Mouse (Mus musculus): ENCODE measurements around the gene Ltbp2. TPM values are rescaled to one million over a fixed set of nuclear protein-coding genes. Genes with fewer than 3 reads are reported as not detected.

Gene Ltbp2
- 182 and 264 TPM in 2 replicates for polyA plus RNA-seq (2011; ENCODE audit: insufficient read length, low read depth, missing spikeins)

- TF ChIP-seq CTCF (IDR thresholded peaks at IDR 0.05; ENCODE audit: borderline replicate concordance, insufficient read depth, low read length), result peak; percentile 91
- no peak; the same call in 1 of the 2 replicates for TF ChIP-seq POLR2A (IDR thresholded peaks at IDR 0.05; ENCODE audit: low read depth, low read length)
- H3K4me1 ChIP-seq (ENCODE audit: control insufficient read depth, insufficient read depth, low read length), result peaks cover 15% of the 10 kb centered on the region
- H3K4me3 ChIP-seq (ENCODE audit: insufficient read depth, low read length), result peak within 1 kb of the TSS; percentile 59
- H3K27ac ChIP-seq (ENCODE audit: insufficient read depth, low read length), result peak within 1 kb of the TSS; percentile 30
These were observed at the start of gene Ltbp2 for GRCm38 (mm10) chr12:84876481-84877121. Gene Ltbp2 (minus strand): TSS chr12:84876532.

GRCm38 (mm10) chr12:84924324-84924723 is 48.0 kb upstream of the Ltbp2 start:
- Histone ChIP-seq H3K4me1 (ENCODE audit: control insufficient read depth, insufficient read depth, low read length) (peaks cover 2% of the 10 kb centered on the region; the same call in 1 of the 2 replicates), H3K27ac (ENCODE audit: insufficient read depth, low read length) (no peak overlapping the region), H3K4me3 (ENCODE audit: insufficient read depth, low read length) (no peak overlapping the region)
- TF ChIP-seq CTCF (IDR thresholded peaks at IDR 0.05; ENCODE audit: borderline replicate concordance, insufficient read depth, low read length) (no peak), POLR2A (IDR thresholded peaks at IDR 0.05; ENCODE audit: low read depth, low read length) (no peak)

- Histone ChIP-seq H3K27ac (ENCODE audit: insufficient read depth, low read length) (no peak overlapping the region), H3K4me1 (ENCODE audit: control insufficient read depth, insufficient read depth, low read length) (peaks cover 2% of the 10 kb centered on the region; the same call in 1 of the 2 replicates), H3K4me3 (ENCODE audit: insufficient read depth, low read length) (no peak overlapping the region)
- no peak for TF ChIP-seq POLR2A (IDR thresholded peaks at IDR 0.05; ENCODE audit: low read depth, low read length)
- no peak for TF ChIP-seq CTCF (IDR thresholded peaks at IDR 0.05; ENCODE audit: borderline replicate concordance, insufficient read depth, low read length)
These were observed 45.6 kb upstream of the Ltbp2 start for GRCm38 (mm10) chr12:84921881-84922419.

GRCm38 (mm10) chr12:84918809-84919208 is 42.5 kb upstream of the Ltbp2 start:
- peaks cover 6% of the 10 kb centered on the region; the same call in 1 of the 2 replicates for H3K4me1 ChIP-seq (ENCODE audit: control insufficient read depth, insufficient read depth, low read length)
- peak overlapping the region; percentile 27; the same call in 1 of the 2 replicates for H3K27ac ChIP-seq (ENCODE audit: insufficient read depth, low read length)
- H3K4me3 ChIP-seq (ENCODE audit: insufficient read depth, low read length), result no peak overlapping the region
- TF ChIP-seq POLR2A (IDR thresholded peaks at IDR 0.05; ENCODE audit: low read depth, low read length) (no peak), CTCF (IDR thresholded peaks at IDR 0.05; ENCODE audit: borderline replicate concordance, insufficient read depth, low read length) (no peak)

- Histone ChIP-seq H3K4me3 (ENCODE audit: insufficient read depth, low read length) (no peak overlapping the region), H3K27ac (ENCODE audit: insufficient read depth, low read length) (no peak overlapping the region), H3K4me1 (ENCODE audit: control insufficient read depth, insufficient read depth, low read length) (peaks cover 8% of the 10 kb centered on the region; the same call in 1 of the 2 replicates)
- TF ChIP-seq CTCF (IDR thresholded peaks at IDR 0.05; ENCODE audit: borderline replicate concordance, insufficient read depth, low read length), result no peak
- no peak for TF ChIP-seq POLR2A (IDR thresholded peaks at IDR 0.05; ENCODE audit: low read depth, low read length)
These were observed 41.5 kb upstream of the Ltbp2 start for GRCm38 (mm10) chr12:84917799-84918198.

GRCm38 (mm10) chr12:84914959-84915358 is 38.6 kb upstream of the Ltbp2 start:
- H3K4me3 ChIP-seq (ENCODE audit: insufficient read depth, low read length), result no peak overlapping the region
- H3K27ac ChIP-seq (ENCODE audit: insufficient read depth, low read length), result no peak overlapping the region
- H3K4me1 ChIP-seq (ENCODE audit: control insufficient read depth, insufficient read depth, low read length), result peaks cover 7% of the 10 kb centered on the region; the same call in 1 of the 2 replicates

GRCm38 (mm10) chr12:84912652-84913104 is 36.3 kb upstream of the Ltbp2 start:
- H3K27ac ChIP-seq (ENCODE audit: insufficient read depth, low read length), result no peak overlapping the region
- H3K4me3 ChIP-seq (ENCODE audit: insufficient read depth, low read length), result no peak overlapping the region
- TF ChIP-seq POLR2A (IDR thresholded peaks at IDR 0.05; ENCODE audit: low read depth, low read length) (no peak), CTCF (IDR thresholded peaks at IDR 0.05; ENCODE audit: borderline replicate concordance, insufficient read depth, low read length) (no peak)
- 0 out of 2 replicates have a peak, but pooled peaks cover 8% of the 10 kb centered on the region for H3K4me1 ChIP-seq (ENCODE audit: control insufficient read depth, insufficient read depth, low read length)

More at GRCm38 (mm10) chr12:84914959-84915358, 38.6 kb upstream of the Ltbp2 start:
- TF ChIP-seq CTCF (IDR thresholded peaks at IDR 0.05; ENCODE audit: borderline replicate concordance, insufficient read depth, low read length) (no peak), POLR2A (IDR thresholded peaks at IDR 0.05; ENCODE audit: low read depth, low read length) (no peak)

- Histone ChIP-seq H3K4me3 (ENCODE audit: insufficient read depth, low read length) (no peak overlapping the region), H3K27ac (ENCODE audit: insufficient read depth, low read length) (no peak overlapping the region), H3K4me1 (ENCODE audit: control insufficient read depth, insufficient read depth, low read length) (peaks cover 15% of the 10 kb centered on the region; the same call in 1 of the 2 replicates)
- no peak for TF ChIP-seq CTCF (IDR thresholded peaks at IDR 0.05; ENCODE audit: borderline replicate concordance, insufficient read depth, low read length)
- no peak for TF ChIP-seq POLR2A (IDR thresholded peaks at IDR 0.05; ENCODE audit: low read depth, low read length)
These were observed 35.3 kb upstream of the Ltbp2 start for GRCm38 (mm10) chr12:84911640-84912039.

- Histone ChIP-seq H3K27ac (ENCODE audit: insufficient read depth, low read length) (no peak overlapping the region), H3K4me1 (ENCODE audit: control insufficient read depth, insufficient read depth, low read length) (peaks cover 15% of the 10 kb centered on the region; the same call in 1 of the 2 replicates), H3K4me3 (ENCODE audit: insufficient read depth, low read length) (no peak overlapping the region)
- no peak for TF ChIP-seq POLR2A (IDR thresholded peaks at IDR 0.05; ENCODE audit: low read depth, low read length)
- no peak for TF ChIP-seq CTCF (IDR thresholded peaks at IDR 0.05; ENCODE audit: borderline replicate concordance, insufficient read depth, low read length)
These were observed 33.7 kb upstream of the Ltbp2 start for GRCm38 (mm10) chr12:84910066-84910465.
